Mouse (Mus musculus) left cerebral cortex, postnatal 14 days (tissue): ENCODE data around the gene Tacr1. TPM values are rescaled to one million over a fixed set of nuclear protein-coding genes. Genes with fewer than 3 reads are reported as not detected.
"Not testable (repeated sequence)": the region's sequence is repeated elsewhere in the genome, so short reads cannot be mapped to it uniquely, and the experiment has no call there.

ENCODE experiments used
- DNase-seq, 2 experiments: peaks; one replicate each; pipeline ENCODE4 v3.0.0; 2021 to 2022; ENCODE audit warnings: low spot score in 2 of 2, mixed read lengths in 1 of 2
- intact Hi-C: fragments of 180-260 bp; cut with DNase I; formaldehyde crosslinking; loops from one replicate; pipeline ENCODE4 v1.15.1; 2025
- long read RNA-seq, 2 experiments: library from polyadenylated mRNA; stranded (forward); transcript quantifications; one replicate each; pipeline ENCODE4 v2.0.0; 2021
- total RNA-seq, 2 experiments: library from RNA; stranded (reverse); gene quantifications; 2 replicates each; pipeline ENCODE4 v1.2.3; 2021

Tacr1 gene
- total RNA-seq = 1 to 10 TPM; 2.2 to 2.7 TPM
- long read RNA-seq, experiment 1, partial matches to known transcripts = 1 of 2 reads
- long read RNA-seq, experiment 1, other reads (novel, unspliced or antisense) = 1 of 2 reads
- long read RNA-seq, experiment 2, partial matches to known transcripts = 0 of 1 reads
- long read RNA-seq, experiment 2, other reads (novel, unspliced or antisense) = 1 of 1 reads

- DNase-seq = peak; percentile 74 to 86
- intact Hi-C loops = no loop called here
Observed at GRCm38 (mm10) chr6:82401595-82402451, at the start of gene Tacr1. Gene Tacr1, plus strand, starts transcription at chr6:82402334.

DNA sequence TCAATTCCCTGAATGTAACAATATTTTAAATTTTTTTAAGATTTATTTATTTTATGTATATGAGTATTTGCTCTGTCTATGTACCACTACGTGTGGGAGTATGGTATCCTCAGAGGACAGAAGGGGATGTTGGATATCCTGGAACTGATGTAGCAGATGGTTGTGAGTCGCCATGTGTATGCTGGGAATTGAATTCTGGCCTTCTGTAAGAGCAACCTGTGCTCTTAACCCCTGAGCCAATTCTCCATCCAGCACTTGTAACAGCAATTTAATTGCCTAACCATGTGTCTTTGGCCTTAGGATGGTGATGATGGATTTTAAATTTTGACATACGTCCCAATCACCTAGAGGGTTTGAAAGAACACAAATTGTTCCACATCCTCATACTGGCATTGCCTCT, 26.0 kb upstream of the Tacr1 start:
- no peak for DNase-seq
- intact Hi-C loops = no loop called here

- intact Hi-C loops = no loop called here
- DNase-seq = no peak
Observed at GRCm38 (mm10) chr6:82383556-82383955, 18.6 kb upstream of the Tacr1 start.

GRCm38 (mm10) chr6:82402501-82403495, 664 bp downstream of the Tacr1 start:
- DNase-seq = peak; percentile 32 to 45
- intact Hi-C loops = no loop called here

- peak in 1 of 2 experiments; percentile 15 for DNase-seq
Observed at GRCm38 (mm10) chr6:82418367-82418766, 16.2 kb downstream of the Tacr1 start.

GRCm38 (mm10) chr6:82420222-82420621, 18.1 kb downstream of the Tacr1 start:
- no peak for DNase-seq
- intact Hi-C loops = no loop called here

More at GRCm38 (mm10) chr6:82418367-82418766, 16.2 kb downstream of the Tacr1 start:
- intact Hi-C loops = no loop called here

- no peak for DNase-seq
- intact Hi-C loops = no loop called here
Observed at GRCm38 (mm10) chr6:82428890-82429289, 26.8 kb downstream of the Tacr1 start.

- intact Hi-C loops = no loop called here
- DNase-seq = no peak
Observed at GRCm38 (mm10) chr6:82429766-82430165, 27.6 kb downstream of the Tacr1 start.

DNA sequence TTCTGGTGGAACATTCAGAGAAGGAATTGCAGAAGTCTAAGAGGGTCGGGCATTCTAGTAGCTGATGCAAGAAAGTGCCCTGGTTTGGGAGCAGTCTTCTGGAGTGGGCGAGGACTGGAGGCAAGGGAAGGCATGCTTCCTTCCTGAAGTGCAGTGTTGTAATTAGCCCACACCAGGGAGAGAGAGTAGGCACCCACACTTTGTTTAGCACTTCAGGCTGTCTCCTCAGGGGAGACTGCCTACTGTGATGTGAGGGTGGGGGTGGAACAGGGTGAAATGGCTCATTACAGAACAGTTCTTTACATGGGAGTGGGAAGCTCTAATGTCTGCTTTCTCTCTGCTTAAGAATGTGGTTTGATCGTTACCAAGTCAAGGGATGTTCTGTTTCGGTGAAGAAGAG, 35.0 kb downstream of the Tacr1 start:
- peak in 1 of 2 experiments; percentile 3 for DNase-seq
- intact Hi-C loops = no loop called here

DNA sequence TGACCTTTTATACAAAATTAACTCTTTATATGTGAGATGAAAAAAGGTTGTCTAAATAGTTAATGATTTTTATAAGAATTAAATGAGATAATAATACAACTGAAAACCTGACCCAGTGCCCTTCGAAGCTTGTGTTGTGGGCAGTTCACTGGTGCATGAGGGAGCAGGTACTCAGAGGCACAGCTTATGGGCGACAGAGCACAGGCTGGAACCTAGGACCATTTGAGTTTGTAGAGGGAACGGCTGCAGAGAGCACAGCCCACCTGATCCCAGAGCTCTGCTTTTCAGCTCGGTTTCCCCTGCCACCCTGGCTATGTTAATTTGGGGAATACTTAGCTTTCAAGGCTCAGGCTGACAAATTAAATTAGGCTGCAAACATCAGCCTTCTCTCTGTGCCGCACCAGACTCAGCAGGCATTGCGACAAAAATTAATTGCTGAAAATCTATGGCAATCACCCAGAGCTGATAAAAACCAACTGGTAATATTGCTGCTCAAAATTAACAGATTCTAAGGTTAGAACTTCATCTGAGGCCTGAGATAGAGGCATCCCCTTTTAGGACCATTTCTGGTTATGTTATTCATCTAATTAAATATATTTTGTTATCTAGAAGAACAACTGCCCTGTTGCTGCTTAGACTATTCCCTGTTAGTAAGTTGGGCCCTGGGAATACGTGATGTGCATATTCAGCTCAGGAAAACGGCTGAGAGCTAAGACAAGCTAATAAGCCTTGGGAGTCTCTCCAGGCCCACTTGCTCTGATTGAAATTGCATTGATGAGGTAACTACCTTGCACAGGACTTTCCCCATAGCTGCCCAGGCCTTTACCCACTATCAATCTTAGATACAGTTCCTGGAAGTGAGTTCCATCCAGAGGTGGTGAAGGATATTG, 50.3 kb downstream of the Tacr1 start:
- DNase-seq, intact Hi-C loops: not testable (repeated sequence)

DNA sequence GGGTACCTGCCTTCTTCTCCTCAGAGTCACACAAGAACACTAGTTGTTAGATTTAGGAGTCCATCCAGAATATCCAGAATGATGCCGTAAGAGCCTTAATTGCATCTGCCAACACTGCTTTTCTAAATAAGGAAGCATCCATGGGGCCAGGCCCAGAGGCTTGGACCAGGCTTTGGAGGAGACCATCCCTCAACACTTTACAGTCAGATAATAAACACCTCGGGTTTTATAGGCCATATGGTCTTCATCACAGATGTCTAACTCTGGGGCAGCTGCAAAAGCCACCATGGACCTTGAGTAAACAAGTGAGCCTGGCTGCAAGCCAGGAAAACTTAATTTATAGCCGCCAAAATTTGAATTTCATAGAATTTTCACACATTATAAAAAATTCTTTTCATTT, 53.1 kb downstream of the Tacr1 start:
- intact Hi-C loops = no loop called here
- no peak for DNase-seq

DNA sequence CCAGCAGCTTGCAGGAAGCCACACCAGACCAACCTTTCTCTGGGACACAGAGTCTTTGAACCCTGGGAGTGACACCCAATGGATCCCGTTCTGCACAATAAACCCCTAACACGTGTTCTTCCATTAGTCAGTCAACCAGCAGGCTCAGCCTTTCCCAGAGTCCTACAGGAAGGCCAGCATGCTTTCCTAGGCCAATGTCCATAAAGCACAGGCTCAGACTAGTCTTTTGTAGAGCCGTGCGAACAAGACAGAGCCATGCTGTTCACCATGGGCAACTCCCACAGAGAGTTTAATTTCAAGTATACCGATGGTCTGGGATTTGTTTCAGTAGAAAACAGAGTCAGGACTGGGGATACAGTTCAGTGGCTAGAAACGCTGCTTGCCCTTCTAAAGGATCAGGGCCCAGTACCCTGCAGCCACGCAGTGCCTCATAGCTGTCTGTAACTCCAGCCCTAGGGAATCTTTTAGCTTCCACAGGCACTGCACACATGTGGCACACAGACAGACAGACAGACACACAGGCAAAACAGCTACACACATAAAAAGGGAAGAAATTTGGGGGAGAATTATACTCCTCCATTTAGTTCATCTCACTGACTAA, 55.1 kb downstream of the Tacr1 start:
- no peak for DNase-seq
- intact Hi-C loops = no loop called here

- DNase-seq = peak in 1 of 2 experiments; percentile 5
Observed at GRCm38 (mm10) chr6:82458762-82459389, 56.7 kb downstream of the Tacr1 start.

DNA sequence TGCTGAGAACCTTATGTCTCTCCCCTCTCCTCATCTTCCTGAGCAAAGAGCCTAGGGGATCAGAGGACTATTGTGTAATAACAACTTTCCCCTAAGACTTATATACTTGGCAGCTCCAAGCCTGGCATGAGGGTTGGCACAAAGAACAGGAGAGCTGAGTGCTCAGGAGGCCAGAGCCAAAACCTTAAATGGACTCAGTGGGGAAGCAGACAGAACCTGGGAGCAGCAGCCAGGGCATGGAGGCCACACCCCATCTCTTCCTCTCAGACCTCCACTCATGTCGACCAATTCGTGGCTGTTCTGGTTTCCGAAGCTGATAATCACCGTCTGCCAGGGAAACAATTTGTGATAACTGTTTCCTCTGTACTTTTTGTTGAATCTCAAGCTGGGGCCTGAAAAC, 61.0 kb downstream of the Tacr1 start:
- no peak for DNase-seq
- intact Hi-C loops = no loop called here

More at GRCm38 (mm10) chr6:82458762-82459389, 56.7 kb downstream of the Tacr1 start:
- intact Hi-C loops = no loop called here

DNA sequence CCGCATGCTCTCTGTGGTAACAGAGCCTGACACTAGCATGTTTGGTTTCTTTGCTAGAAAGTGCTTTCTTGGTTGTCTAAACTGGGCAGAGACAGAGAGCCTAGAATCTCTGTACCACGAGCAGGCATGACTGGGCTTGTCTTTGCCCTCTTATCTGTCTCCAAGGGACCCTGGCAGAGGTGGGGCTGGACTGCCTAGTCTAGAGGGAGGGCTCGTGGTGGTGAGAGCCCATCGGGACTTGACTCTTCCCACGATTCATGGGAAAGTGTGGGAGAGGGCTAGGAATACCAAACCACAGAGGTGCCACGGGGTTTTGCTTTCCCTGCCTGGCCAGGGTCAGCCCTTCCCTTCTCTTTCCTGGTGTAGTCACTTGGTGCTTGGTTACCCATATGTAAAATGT, 72.3 kb downstream of the Tacr1 start:
- no peak for DNase-seq
- intact Hi-C loops = no loop called here

DNA sequence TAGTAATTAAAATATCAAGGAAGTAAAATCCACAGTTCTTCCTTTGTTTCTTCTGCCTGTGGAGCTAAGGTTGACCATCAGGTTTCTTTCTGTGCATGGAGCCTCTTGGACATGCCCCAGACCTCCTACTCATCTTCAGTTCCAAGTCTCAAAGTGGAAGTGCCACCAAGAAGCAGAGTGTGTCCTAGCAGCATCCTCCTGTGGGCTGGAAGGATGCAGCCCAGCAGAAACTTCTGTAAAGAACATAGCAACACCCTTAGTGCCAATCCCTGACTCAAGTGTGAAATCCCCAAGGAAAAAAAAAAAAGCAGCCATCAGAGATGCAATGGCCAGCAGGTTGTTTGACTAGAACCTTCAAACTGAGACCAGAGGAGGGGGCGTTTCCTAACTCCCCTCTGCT, 81.7 kb downstream of the Tacr1 start:
- intact Hi-C loops = no loop called here
- DNase-seq = peak in 1 of 2 experiments; percentile 15

DNA sequence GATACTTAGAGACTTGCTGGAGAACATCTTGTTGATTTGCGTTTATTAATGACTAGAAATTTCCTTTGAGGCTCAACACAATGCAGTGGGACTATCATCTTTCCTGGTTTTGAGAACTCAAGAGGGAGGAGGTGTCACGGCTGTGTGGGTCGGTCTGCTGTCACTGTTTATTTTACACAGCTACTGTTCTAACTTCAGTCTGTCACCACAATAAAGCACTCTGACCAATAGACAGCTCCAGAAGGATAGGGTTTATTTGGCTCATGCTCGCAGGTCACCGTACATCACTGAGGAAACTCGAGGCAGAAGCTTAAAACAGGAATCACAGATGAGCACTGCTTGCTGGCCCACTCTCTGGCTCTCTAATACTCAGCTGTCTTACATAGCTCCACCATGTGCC, 92.3 kb downstream of the Tacr1 start:
- intact Hi-C loops = no loop called here
- DNase-seq = no peak

GRCm38 (mm10) chr6:82510843-82511416, 108.8 kb downstream of the Tacr1 start:
- intact Hi-C loops = no loop called here
- DNase-seq = no peak
